Mouse (Mus musculus) kidney, adult 2 months (tissue): Measurements from ENCODE around the gene Ccdc33.

Source experiments
- CTCF ChIP-seq: fragments of 200-500 bp; conservative IDR thresholded peaks from 2 replicates; pipeline ENCODE4 v1.5.1; 2011; ENCODE audit warnings: low read depth, mild to moderate bottlenecking, control low read depth, low read length, moderate library complexity, mixed read lengths; ENCODE audit not compliant: insufficient read depth, insufficient read length
- POLR2A ChIP-seq: fragments of 200-500 bp; IDR thresholded peaks from one replicate; pipeline ENCODE4 v1.6.1; 2011; ENCODE audit warnings: low read depth, low read length, control low read depth

- no peak for TF ChIP-seq CTCF
- no peak for TF ChIP-seq POLR2A
These were observed 47.2 kb upstream of the Ccdc33 start for GRCm38 (mm10) chr9:58165779-58166178.
